Mouse (Mus musculus): ENCODE measurements around the gene Ctsc. TPM values are rescaled to one million over a fixed set of nuclear protein-coding genes. Genes with fewer than 3 reads are reported as not detected.
A peak's percentile ranks its signal among the peaks of the same experiment; 100 is the strongest.
"Not testable (repeated sequence)": the region's sequence is repeated elsewhere in the genome, so short reads cannot be mapped to it uniquely, and the experiment has no call there.

The Ctsc gene
- 5.3 and 5.7 TPM in 2 replicates for polyA plus RNA-seq (2012; rRNA removed)

DNA sequence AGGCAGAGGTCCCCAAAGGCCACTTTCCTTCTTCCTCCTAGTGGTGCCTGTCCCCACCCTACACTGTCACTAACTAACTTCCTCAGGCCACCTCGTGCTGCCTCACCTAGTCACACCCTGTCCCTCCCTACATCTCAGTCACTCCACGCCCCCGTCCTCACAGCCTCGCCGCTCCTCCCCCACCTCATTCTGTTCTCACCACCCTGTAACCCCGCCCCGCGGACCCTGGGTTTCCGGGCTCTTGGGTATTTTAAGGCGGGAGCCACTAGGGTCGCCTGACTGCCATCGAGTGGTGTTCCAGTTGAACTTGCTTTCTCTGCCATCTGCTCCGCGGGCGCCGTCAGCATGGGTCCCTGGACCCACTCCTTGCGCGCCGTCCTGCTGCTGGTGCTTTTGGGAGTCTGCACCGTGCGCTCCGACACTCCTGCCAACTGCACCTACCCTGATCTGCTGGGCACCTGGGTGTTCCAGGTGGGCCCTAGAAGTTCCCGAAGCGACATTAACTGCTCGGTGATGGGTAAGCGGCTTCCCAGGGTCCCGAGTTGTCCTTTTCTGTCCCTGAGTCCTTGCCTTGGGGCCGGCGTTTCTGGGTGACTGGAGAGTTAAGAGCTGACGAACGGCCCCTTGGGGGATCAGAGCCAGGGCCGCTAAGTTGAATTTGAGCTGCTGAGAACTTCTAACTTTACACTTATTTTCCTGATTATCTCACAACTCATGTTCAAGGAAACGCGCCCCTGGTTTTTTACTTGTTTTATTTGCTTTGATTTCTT lies at the start of gene Ctsc:
TSS of gene Ctsc (plus strand) at position 228 of the 770 bp plus-strand sequence.
- Histone ChIP-seq H3K4me1 (ENCODE audit: control insufficient read depth, insufficient read depth, low read length) (no peaks in the 10 kb centered on the region; the same call in 1 of the 2 replicates), H3K4me3 (ENCODE audit: insufficient read depth, low read length) (peak within 1 kb of the TSS; percentile 32), H3K27ac (ENCODE audit: insufficient read depth, low read length) (peak within 1 kb of the TSS; percentile 71)
- no peak for TF ChIP-seq POLR2A (IDR thresholded peaks at IDR 0.05; ENCODE audit: extremely low read depth, insufficient read depth, low read length)
- no peak for TF ChIP-seq CTCF (IDR thresholded peaks at IDR 0.05; ENCODE audit: extremely low read depth, insufficient read depth, low read length)

DNA sequence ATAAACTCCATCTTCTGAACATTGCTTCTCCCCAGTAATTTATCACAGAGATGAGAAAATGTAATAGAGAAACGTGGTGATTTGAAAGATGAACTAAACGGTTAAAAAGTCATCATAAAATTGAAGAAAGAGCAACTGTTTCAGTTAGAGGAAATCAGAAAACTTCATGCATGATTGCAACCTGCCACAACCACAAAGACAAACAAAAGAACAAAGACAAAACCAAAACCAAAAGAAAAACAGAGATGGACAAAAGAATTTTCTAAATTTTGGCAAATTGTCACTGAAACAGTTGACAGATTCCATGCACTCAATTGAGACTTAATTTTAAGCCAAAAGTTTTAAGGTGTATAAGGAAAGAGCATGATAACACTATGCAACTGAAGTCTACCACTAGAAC lies 48.8 kb upstream of the Ctsc start:
- Histone ChIP-seq H3K4me1 (ENCODE audit: control insufficient read depth, insufficient read depth, low read length) (no peaks in the 10 kb centered on the region), H3K27ac (ENCODE audit: insufficient read depth, low read length) (no peak overlapping the region), H3K4me3 (ENCODE audit: insufficient read depth, low read length) (no peak overlapping the region)
- TF ChIP-seq POLR2A (IDR thresholded peaks at IDR 0.05; ENCODE audit: extremely low read depth, insufficient read depth, low read length) (no peak), CTCF (IDR thresholded peaks at IDR 0.05; ENCODE audit: extremely low read depth, insufficient read depth, low read length) (no peak)

DNA sequence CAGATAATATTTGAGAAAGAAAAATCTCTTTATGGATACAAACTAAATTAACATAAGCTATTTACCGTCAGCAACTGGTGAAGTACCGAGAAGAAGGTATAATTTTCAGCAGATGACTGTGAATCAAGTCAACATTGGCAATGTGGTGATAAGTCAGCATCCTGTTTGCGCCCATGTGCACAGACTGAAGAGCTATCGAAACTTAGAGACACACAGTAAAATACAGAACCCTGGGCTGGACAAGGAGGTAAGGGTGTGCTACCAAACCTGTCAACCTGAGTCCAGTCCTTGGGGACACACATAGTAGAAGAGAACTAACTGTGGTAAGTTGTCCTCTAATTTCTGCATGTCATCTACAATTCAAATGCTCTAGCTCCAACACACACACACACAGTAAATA lies 47.8 kb upstream of the Ctsc start:
- Histone ChIP-seq H3K4me3 (ENCODE audit: insufficient read depth, low read length) (no peak overlapping the region), H3K4me1 (ENCODE audit: control insufficient read depth, insufficient read depth, low read length) (no peaks in the 10 kb centered on the region), H3K27ac (ENCODE audit: insufficient read depth, low read length) (no peak overlapping the region)
- TF ChIP-seq CTCF (IDR thresholded peaks at IDR 0.05; ENCODE audit: extremely low read depth, insufficient read depth, low read length) (no peak), POLR2A (IDR thresholded peaks at IDR 0.05; ENCODE audit: extremely low read depth, insufficient read depth, low read length) (no peak)

DNA sequence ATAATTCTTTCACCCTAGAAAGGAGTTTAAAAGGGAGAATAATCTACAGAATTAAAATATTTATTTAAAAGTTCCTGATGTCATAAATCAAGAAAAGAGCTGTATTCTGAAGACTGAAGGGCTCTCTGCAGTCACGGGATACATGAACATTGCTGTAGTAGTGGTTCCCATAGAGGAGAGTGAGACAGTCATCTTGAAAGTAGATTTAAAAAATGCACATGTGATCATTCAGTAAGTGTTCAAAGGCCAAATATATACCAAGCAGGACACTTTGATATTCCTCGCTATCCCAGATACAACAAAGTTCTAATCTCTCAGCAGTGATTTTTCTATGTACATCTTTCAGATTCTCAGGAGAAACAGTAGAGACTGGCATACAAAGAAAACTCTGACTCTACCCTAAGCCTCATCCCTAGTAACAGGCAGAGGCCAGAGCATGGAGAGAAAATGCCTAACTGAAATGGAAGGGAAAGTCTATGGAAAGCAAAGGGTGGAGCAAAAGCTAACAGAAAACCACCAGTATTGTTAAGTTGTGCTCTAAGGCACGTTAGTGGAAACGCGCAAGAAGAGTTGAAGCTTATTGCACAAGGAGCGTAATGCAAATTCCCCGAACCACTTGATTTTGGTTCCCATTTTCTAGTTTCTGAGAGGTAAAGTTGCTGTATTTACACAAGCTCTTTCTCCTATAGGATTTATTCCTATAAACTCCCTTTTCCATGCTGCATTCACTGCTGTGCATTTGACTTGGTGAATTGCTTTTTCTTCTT lies 46.9 kb upstream of the Ctsc start:
- Histone ChIP-seq H3K4me3 (ENCODE audit: insufficient read depth, low read length) (no peak overlapping the region), H3K4me1 (ENCODE audit: control insufficient read depth, insufficient read depth, low read length) (no peaks in the 10 kb centered on the region), H3K27ac (ENCODE audit: insufficient read depth, low read length) (no peak overlapping the region)
- TF ChIP-seq POLR2A (IDR thresholded peaks at IDR 0.05; ENCODE audit: extremely low read depth, insufficient read depth, low read length) (no peak), CTCF (IDR thresholded peaks at IDR 0.05; ENCODE audit: extremely low read depth, insufficient read depth, low read length) (no peak)

DNA sequence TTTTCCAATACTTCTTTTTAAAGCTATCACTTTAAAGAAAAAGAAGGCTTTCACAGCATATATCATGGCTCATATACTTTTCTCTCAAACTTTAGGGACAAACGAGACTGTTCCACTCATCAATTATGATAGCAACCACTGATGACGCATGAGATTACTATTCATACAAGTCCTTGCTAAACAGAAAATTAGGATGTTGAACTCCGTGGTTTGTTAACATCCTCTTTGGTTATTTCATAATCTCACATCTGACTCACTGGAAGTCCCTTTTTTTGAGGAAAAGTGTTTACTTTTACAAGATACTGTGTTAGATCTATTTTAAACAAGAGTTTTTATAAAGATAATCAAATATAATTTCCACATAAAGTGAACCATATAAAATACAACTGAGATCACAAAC lies 34.8 kb upstream of the Ctsc start:
- no peaks in the 10 kb centered on the region for H3K4me1 ChIP-seq (ENCODE audit: control insufficient read depth, insufficient read depth, low read length)
- no peak for TF ChIP-seq POLR2A (IDR thresholded peaks at IDR 0.05; ENCODE audit: extremely low read depth, insufficient read depth, low read length)
- TF ChIP-seq CTCF (IDR thresholded peaks at IDR 0.05; ENCODE audit: extremely low read depth, insufficient read depth, low read length), result no peak

DNA sequence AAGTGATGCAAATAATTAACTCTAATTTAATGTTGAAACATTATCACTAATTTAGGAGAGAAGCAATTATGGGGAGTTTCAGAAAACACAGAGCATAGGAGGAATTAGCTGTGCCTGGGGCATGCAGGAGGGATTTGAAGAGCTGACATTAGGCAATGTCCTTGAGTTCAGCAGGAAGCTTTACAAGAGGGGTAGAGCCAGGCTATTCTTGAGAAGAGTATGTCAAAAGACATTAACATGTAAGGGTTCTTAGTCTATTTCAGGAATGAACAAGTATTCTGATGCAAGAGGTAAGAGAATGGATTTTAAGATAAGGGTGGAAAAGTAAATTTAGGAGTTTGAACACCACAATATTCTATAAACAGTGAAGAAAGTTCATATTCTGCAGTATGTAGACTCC lies 33.4 kb upstream of the Ctsc start:
- no peaks in the 10 kb centered on the region for H3K4me1 ChIP-seq (ENCODE audit: control insufficient read depth, insufficient read depth, low read length)
- TF ChIP-seq POLR2A (IDR thresholded peaks at IDR 0.05; ENCODE audit: extremely low read depth, insufficient read depth, low read length), result no peak
- no peak for TF ChIP-seq CTCF (IDR thresholded peaks at IDR 0.05; ENCODE audit: extremely low read depth, insufficient read depth, low read length)
- H3K4me3 ChIP-seq (ENCODE audit: insufficient read depth, low read length), result no peak overlapping the region
- H3K27ac ChIP-seq (ENCODE audit: insufficient read depth, low read length), result no peak overlapping the region

More for the DNA sequence above, 34.8 kb upstream of the Ctsc start:
- H3K27ac ChIP-seq (ENCODE audit: insufficient read depth, low read length), result no peak overlapping the region
- no peak overlapping the region for H3K4me3 ChIP-seq (ENCODE audit: insufficient read depth, low read length)

DNA sequence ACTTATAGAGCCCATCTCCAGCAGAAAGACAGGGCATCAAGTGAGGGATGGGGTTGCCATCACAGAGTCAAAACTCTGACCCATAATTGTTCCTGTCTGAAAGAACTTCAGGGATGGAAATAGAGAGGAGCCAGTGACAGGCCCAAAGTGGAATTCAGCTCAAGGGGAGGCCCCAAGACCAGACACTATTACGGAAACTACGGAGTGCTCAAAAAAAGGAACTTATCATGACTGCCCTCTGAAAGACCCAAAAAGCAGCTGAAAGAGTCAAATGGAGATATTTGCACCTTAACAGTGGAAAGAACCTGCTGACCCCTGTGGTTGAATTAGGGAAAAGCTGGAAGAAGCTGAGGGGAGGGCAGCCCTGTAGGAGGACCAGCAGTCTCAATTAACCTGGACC lies 27.5 kb upstream of the Ctsc start:
- not testable (repeated sequence) for H3K4me1 ChIP-seq (ENCODE audit: control insufficient read depth, insufficient read depth, low read length); H3K4me3 ChIP-seq (ENCODE audit: insufficient read depth, low read length); H3K27ac ChIP-seq (ENCODE audit: insufficient read depth, low read length)

DNA sequence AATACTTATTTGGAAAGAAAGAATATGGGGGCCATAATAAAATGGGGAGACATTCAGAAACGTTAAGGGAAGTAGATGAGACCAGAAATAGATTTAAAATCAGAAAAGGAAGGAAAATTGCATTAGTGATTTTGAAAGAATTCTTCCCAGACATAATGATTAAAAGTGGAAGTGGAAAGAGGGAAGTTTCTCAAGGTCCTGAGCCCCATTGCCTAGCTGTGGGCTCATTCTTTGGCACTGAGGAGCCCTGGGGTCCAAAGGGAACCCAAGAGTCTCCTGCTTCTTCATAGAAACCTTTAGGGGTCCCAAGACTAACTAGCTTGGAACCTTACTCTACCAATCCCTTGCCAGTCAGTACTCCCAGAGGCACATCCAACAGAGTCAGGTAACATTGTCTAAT lies 26.4 kb upstream of the Ctsc start:
- Histone ChIP-seq H3K27ac (ENCODE audit: insufficient read depth, low read length) (peak overlapping the region; percentile 46; the same call in 1 of the 2 replicates), H3K4me3 (ENCODE audit: insufficient read depth, low read length) (no peak overlapping the region)
- TF ChIP-seq POLR2A (IDR thresholded peaks at IDR 0.05; ENCODE audit: extremely low read depth, insufficient read depth, low read length) (no peak), CTCF (IDR thresholded peaks at IDR 0.05; ENCODE audit: extremely low read depth, insufficient read depth, low read length) (no peak)

DNA sequence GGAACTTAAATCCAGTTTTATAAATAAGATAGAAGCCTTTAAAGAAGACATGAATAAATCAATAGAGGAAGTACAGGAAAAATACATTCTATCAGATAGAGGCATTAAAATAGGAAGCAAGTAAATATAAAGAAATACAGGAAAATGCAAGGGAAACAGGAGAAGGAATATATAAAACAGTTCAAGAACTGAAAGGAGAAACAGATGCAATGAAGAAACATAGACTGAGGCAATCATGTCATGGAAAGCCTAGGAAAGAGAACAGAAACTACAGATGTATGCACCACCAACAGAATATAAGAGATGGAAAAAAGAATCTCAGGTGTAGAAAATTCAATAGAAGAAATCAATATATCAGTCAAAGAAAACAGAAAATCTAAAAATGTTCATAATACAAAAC lies 25.8 kb upstream of the Ctsc start:
- TF ChIP-seq POLR2A (IDR thresholded peaks at IDR 0.05; ENCODE audit: extremely low read depth, insufficient read depth, low read length) (no peak), CTCF (IDR thresholded peaks at IDR 0.05; ENCODE audit: extremely low read depth, insufficient read depth, low read length) (no peak)
- no peaks in the 10 kb centered on the region for H3K4me1 ChIP-seq (ENCODE audit: control insufficient read depth, insufficient read depth, low read length)
- H3K4me3 ChIP-seq (ENCODE audit: insufficient read depth, low read length), result no peak overlapping the region
- no peak overlapping the region for H3K27ac ChIP-seq (ENCODE audit: insufficient read depth, low read length)

More for the DNA sequence above, 26.4 kb upstream of the Ctsc start:
- H3K4me1 ChIP-seq (ENCODE audit: control insufficient read depth, insufficient read depth, low read length), result no peaks in the 10 kb centered on the region

DNA sequence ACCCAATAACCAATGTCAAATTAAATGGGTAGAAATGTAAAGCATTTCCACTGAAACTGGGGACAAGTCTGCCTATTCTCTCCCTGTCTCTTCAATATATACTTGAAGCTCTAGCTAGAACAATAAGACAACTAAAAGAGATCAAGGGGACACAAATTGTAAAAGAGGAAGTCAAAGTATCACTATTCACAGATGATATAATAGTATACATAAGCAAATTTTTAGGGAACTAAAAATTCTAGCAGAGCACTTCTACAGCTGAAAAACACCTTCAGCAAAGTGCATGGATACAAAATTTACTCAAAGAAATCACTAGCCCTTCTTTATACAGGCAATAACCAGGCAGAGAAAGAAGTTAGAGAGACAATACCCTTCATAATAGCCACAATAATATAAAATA lies 23.0 kb upstream of the Ctsc start:
- Histone ChIP-seq H3K4me1 (ENCODE audit: control insufficient read depth, insufficient read depth, low read length) (no peaks in the 10 kb centered on the region), H3K27ac (ENCODE audit: insufficient read depth, low read length) (no peak overlapping the region), H3K4me3 (ENCODE audit: insufficient read depth, low read length) (no peak overlapping the region)
- no peak for TF ChIP-seq CTCF (IDR thresholded peaks at IDR 0.05; ENCODE audit: extremely low read depth, insufficient read depth, low read length)
- no peak for TF ChIP-seq POLR2A (IDR thresholded peaks at IDR 0.05; ENCODE audit: extremely low read depth, insufficient read depth, low read length)

Measured in cortical plate, adult 2 months (tissue).